Mouse (Mus musculus) liver, adult (tissue): ENCODE measurements around the gene Med25.

ENCODE experiments used
- GATA4 ChIP-seq: IDR thresholded peaks from 2 replicates; pipeline ENCODE4 v1.6.1; 2014; ENCODE audit warnings: mild to moderate bottlenecking, low read length; ENCODE audit not compliant: insufficient replicate concordance

Gene Med25

GRCm38 (mm10) chr7:44900632-44901031, 8.1 kb upstream of the Med25 start:
- TF ChIP-seq GATA4, result no peak

DNA sequence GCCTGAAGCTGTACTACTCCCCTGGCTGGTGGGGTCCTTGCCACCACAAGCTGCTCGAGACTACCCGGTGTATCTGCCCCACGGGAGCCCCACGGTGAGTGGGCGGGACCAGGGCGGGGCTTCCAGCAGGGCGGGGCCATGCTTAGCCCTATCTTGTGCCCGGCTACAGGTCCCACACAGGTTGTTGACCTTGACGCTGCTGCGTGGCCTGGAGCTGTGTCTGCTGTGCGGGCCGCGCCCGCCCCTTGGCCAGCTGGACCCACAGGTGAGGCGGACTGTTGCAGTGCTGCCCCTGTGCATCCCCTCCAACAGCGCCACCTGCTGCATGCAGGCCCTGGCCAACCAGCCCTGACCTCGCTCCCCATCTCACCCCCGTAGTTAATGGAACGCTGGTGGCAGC, 6.1 kb upstream of the Med25 start:
- TF ChIP-seq GATA4, result no peak

GRCm38 (mm10) chr7:44896499-44896898, 4.0 kb upstream of the Med25 start:
- TF ChIP-seq GATA4, result no peak

GRCm38 (mm10) chr7:44895593-44896434, 3.3 kb upstream of the Med25 start, which contains the start of gene Fuz:
Gene Fuz (plus strand): TSS chr7:44896079.
- no peak for TF ChIP-seq GATA4

- no peak for TF ChIP-seq GATA4
Observed at GRCm38 (mm10) chr7:44895206-44895592, 2.7 kb upstream of the Med25 start.

- no peak for TF ChIP-seq GATA4
Observed at GRCm38 (mm10) chr7:44894175-44894574, 1.7 kb upstream of the Med25 start.

DNA sequence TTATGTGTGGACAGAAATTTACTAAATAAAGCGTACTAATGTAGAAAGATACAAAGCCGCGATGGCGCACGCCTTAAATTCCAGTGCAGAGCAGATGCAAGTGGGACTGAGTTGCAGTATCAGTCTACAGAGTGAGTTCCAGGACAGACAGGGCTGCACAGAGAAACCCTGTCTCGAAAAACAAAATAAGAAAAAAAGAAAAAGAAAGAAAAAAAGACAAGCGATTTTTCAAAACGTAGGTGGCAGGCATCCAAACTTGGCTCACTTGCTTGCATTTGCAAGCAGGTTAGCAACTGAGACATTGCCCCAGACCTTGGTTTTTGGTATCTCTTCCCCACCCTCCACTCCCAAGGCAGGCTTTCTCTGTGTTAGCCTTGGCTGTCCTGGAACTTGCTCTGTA, 685 bp upstream of the Med25 start:
- no peak for TF ChIP-seq GATA4

- no peak for TF ChIP-seq GATA4
Observed at GRCm38 (mm10) chr7:44891611-44892010, 901 bp downstream of the Med25 start.

DNA sequence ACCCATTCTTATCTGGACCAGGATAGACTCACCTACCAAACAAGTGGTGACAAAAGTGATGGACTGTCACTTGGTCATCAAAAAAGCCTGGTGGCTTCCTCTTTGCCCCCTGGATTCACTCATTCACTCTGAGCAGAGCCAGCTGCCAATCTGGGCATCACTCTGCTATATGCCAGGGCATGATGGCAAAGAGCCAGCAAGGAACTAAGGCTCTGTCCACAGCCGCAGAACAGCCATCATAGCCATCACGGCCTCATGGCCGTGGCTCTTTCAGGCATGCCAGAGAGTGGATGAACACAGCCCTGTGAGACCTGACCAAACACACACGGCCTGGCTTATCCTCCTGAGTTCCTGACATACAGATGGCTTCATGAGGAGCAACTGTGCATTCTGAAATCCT, 1.8 kb downstream of the Med25 start:
- no peak for TF ChIP-seq GATA4

- TF ChIP-seq GATA4, result no peak
Observed at GRCm38 (mm10) chr7:44890180-44890579, 2.3 kb downstream of the Med25 start.

DNA sequence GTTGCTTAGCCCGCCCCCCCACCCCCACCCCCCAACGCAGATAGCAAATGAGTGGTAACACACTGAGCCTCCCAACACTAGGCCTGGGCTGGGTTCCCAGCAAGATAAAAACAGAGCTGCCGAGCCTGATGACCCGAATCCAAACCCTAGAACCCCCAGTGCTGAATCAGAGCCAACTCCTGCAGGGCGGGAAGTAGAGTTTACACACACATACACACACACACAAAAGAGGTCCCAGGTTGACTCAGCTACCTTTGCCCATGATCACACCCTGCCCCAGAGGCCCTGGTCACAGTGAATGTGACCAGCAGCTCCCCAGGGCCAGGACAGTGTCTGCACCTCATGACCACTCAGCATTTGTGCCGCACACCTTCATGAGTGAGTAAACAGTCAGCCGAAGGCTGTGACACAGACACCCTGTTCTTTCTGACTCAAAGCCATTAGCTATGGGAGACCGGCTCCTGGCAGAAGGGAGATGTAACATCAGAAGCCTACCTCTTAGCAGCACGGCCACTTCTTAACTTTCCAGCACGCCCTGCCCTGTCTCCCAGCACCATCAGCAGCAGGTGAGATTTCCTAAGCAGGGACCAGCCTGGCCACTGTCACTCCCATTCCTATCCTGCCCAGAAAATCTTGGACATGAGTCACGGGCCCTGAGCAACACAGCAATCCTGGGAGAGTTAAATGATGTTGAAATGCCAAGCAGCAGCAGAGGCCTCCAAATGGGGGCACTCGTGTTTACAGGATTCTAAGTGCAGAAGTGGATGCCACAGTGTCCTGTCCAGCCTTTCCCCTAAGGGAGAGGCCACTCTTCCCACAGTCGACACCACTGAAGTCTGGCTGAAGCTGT, 4.0 kb downstream of the Med25 start:
- TF ChIP-seq GATA4, result no peak

- TF ChIP-seq GATA4, result no peak
Observed at GRCm38 (mm10) chr7:44886964-44887363, 5.5 kb downstream of the Med25 start.

- TF ChIP-seq GATA4, result no peak
Observed at GRCm38 (mm10) chr7:44884637-44885036, 7.9 kb downstream of the Med25 start.

- TF ChIP-seq GATA4, result no peak
Observed at GRCm38 (mm10) chr7:44883036-44883435, 9.5 kb downstream of the Med25 start.

DNA sequence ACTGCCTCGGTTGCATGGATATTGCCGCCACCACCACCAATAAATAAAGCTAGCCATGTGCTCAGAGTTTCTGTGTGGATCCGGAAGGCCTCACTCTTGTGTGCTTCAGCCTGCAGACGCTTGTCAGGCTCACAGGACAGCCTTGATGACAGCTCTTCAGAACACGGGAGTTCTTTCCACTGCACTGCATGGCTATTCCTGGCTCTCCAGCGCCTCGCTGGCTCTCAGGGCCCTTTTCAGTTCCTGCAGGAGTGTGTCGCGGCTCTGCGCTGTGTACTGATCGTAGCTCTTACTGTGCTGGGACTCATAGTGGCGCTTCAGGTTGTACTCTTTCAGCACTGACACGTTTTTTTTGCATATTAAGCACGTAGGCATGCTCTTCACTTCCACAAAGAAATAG, 14.7 kb downstream of the Med25 start:
- no peak for TF ChIP-seq GATA4

GRCm38 (mm10) chr7:44871181-44871580, 21.3 kb downstream of the Med25 start:
- TF ChIP-seq GATA4, result no peak

DNA sequence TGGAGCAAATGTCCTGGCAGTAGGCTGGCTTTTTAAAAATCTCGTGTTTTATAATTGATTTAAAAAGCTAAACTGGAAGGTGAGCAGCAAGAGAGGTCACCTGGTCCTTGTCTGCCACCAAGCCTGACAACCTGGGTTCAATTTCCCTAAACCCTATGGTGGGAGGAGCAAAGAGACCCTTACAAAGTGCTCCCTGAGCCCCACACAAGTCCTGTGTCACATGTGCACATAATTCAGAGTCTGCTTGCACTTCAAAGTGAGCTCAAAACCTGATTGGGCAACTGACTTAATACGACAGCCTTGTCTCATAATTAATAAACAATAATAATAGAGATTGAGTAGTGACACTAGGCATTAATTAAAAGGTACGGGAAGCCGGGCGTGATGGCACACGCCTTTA, 21.9 kb downstream of the Med25 start:
- TF ChIP-seq GATA4, result no peak
